Mouse (Mus musculus): ENCODE measurements around the gene Olfr331.
"Not testable (repeated sequence)": the region's sequence is repeated elsewhere in the genome, so short reads cannot be mapped to it uniquely, and the experiment has no call there.

Olfr331 gene

DNA sequence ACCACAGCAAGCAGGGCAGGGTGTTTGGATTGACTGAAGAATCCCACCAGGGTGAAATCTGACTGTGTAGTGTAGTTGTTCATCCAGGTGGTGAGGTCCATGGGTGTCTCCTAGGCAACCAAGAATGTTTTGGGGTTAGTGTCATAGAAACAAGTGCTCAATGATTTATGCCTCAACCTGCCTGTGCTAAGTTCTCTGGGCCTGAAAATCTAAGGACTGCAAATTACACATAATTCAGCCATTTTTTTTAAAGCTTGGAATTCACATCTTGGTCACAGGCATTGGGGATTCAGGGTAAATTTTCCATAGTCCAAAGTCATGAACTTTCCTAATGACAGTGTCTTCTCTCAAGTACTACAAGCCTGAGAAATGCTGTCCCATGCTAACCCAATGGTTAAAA, at the start of gene Olfr331:
Gene Olfr331 (minus strand): TSS at position 101 of the 400 bp plus-strand sequence.
- DNase-seq (ENCODE audit: extremely low read depth, low read depth, low spot score), result not testable (repeated sequence)

DNA sequence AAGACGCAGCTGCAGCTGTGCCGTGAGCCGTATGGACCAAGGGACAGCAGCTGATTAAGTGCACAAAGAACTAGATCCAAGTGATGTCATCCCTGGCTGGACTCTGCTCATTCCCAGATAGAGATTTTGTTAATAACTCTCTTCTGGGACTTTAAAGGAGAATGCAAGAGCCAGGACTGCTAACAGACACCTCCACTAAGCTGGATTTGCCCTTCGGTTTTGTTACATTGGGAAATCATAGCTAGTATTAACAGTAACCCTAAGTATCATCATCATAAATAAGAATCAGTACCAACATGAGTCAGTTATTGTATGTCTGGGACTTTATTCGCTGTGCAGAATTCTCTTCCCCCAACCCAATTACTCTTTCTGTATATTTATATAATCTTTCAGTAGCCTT, 44.0 kb upstream of the Olfr331 start, which contains the start of gene Olfr329-ps:
Gene Olfr329-ps (minus strand): TSS at position 101 of the 400 bp plus-strand sequence.
- no peak for DNase-seq (ENCODE audit: extremely low read depth, low read depth, low spot score)

DNA sequence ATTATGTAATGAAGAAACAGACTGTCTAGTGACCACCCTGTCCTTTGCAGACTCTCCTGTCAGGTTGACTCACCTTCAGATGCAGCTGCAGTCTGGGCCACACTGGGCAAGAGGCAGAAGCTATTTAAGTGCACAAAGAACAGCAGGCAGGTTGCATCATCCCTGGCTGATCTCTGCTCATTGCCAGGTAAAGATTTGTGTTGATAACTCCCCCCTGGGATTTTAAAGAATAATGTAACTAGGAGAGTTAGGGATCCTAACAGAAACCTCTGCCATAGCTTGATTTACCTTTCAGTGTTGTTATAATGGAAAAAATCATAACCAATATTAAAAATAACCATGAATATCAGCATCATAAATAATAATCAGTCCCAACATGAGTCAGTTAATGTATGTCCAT, 32.4 kb upstream of the Olfr331 start, which contains the start of gene Olfr330:
Gene Olfr330 (minus strand): TSS at position 101 of the 400 bp plus-strand sequence.
- not testable (repeated sequence) for DNase-seq (ENCODE audit: extremely low read depth, low read depth, low spot score)

- not testable (repeated sequence) for DNase-seq (ENCODE audit: extremely low read depth, low read depth, low spot score)
Measured at GRCm38 (mm10) chr11:58519756-58520155, 17.4 kb upstream of the Olfr331 start.

GRCm38 (mm10) chr11:58518916-58519315, 16.5 kb upstream of the Olfr331 start:
- DNase-seq (ENCODE audit: extremely low read depth, low read depth, low spot score), result not testable (repeated sequence)

DNA sequence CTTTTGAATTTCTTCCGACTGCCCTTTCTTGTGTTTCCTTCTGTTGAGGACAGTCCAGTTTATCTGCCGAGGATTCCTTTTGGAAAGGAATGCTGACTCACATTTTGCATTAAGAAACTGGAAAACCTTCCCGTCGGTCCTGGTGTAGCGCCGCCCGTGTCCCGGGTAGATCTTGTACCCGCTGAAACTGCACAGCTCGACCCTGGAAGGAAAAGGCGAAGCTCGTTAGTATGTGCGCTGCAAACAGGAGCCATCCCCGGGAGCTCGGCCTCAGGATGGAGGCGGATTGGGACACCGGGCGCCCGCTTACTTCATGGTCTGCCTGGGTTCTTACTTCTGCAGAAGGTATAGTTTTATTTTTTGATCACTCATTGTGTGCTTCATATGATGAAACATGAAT, 6.7 kb upstream of the Olfr331 start:
- not testable (repeated sequence) for DNase-seq (ENCODE audit: extremely low read depth, low read depth, low spot score)

GRCm38 (mm10) chr11:58499290-58499689, 3.1 kb downstream of the Olfr331 start:
- no peak for DNase-seq (ENCODE audit: extremely low read depth, low read depth, low spot score)

GRCm38 (mm10) chr11:58498761-58499160, 3.6 kb downstream of the Olfr331 start:
- no peak for DNase-seq (ENCODE audit: extremely low read depth, low read depth, low spot score)

DNA sequence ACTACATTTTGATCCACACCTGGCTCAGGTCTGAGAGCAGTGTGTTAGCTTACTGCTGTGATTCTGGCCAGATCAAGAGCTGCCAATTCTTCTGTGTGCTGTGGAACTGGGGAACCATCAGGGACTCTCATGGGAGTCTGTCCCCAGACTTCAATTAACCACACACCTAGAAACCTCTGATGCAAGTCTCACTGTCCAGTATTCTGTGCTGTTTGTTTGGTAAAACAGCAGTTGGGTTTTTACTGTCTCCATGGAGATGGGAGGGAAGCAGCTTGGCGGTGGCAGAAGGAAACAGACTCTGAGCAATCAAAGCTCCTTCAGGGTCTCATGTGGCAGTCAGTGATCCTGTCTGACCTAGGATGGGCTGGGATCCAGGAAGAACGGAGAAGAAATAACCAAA, 9.9 kb downstream of the Olfr331 start, which contains the start of gene Olfr332:
Gene Olfr332 (minus strand): TSS at position 101 of the 400 bp plus-strand sequence.
- DNase-seq (ENCODE audit: extremely low read depth, low read depth, low spot score), result no peak

DNA sequence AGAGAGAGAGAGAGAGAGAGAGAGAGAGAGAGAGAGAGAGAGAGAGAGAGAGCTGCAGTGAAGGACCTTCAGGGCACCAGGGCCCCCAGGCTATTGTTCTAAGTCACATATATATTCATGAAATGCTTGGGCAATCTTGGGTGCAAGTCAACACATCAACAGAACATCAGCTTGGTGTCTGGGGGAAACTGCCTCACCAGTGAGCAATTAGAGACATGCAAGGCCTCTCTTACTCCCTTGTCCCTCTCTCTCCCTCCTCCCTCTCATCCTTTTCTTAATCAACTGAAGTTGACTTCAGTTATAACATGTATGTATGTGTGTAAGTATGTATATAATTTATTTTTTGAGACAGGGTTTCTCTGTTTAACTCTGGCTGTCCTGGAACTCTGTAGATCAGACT, 40.2 kb downstream of the Olfr331 start, which contains the start of gene Olfr30:
Gene Olfr30 (minus strand): TSS at position 101 of the 400 bp plus-strand sequence.
- no peak for DNase-seq (ENCODE audit: extremely low read depth, low read depth, low spot score)

- DNase-seq (ENCODE audit: extremely low read depth, low read depth, low spot score), result no peak
Measured at GRCm38 (mm10) chr11:58453592-58453991, 48.8 kb downstream of the Olfr331 start.

DNA sequence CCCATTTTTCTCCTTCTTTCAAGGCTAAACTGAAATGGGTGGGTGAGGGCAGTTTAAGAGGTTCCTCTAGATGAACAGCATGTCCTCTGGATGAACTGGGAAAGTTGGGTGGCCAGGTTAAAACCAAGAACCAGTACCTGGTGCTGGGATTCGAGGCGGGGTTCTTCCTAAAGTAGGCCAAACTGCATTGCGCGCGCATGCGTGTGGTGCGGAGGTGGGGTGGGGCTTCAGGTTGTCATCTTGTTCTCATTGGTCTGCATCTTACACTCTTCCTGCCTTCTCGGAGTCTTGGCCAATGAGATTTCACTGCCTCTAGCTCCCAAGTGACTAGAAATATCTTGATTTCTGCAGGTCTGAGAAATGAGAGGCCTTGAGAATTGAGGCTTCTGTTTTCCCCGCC, 49.6 kb downstream of the Olfr331 start, which contains the start of gene Lypd9:
Gene Lypd9 (minus strand): TSS at position 165 of the 400 bp plus-strand sequence.
- no peak for DNase-seq (ENCODE audit: extremely low read depth, low read depth, low spot score)

Measured in fat pad, adult 2 months (tissue).